Mouse (Mus musculus) forebrain, embryonic 15.5 days (tissue): ENCODE data around the gene Bbof1. TPM values are rescaled to one million over a fixed set of nuclear protein-coding genes. Genes with fewer than 3 reads are reported as not detected.

Source experiments
- ATAC-seq: fragments of 200-750 bp; cut with Nextera tagmentation; replicated peaks from 2 replicates; pipeline ENCODE4 v1.8.0; 2017; ENCODE audit warnings: mild to moderate bottlenecking, moderate TSS enrichment, moderate library complexity
- H3K27ac ChIP-seq: fragments of 300-500 bp; sonication (generic); replicated peaks from 2 replicates; pipeline ENCODE4 v1.5.1; 2015; ENCODE audit warnings: mild to moderate bottlenecking, inconsistent platforms
- H3K27me3 ChIP-seq: fragments of 300-500 bp; sonication (generic); 2 replicates; pipeline ENCODE4 v1.6.1; 2015; ENCODE audit warnings: inconsistent platforms
- H3K36me3 ChIP-seq: fragments of 300-500 bp; sonication (generic); 2 replicates; pipeline ENCODE4 v1.6.1; 2015; ENCODE audit warnings: mild to moderate bottlenecking, inconsistent platforms
- H3K4me1 ChIP-seq: fragments of 300-500 bp; sonication (generic); 2 replicates; pipeline ENCODE4 v1.6.1; 2015; ENCODE audit warnings: inconsistent platforms
- H3K4me2 ChIP-seq: fragments of 300-500 bp; sonication (generic); replicated peaks from 2 replicates; pipeline ENCODE4 v1.6.1; 2015; ENCODE audit warnings: mild to moderate bottlenecking, inconsistent platforms
- H3K4me3 ChIP-seq: fragments of 300-500 bp; sonication (generic); 2 replicates; pipeline ENCODE4 v1.5.1; 2015; ENCODE audit warnings: mild to moderate bottlenecking, inconsistent platforms
- H3K9ac ChIP-seq: fragments of 300-500 bp; sonication (generic); replicated peaks from 2 replicates; pipeline ENCODE4 v1.6.1; 2015; ENCODE audit warnings: mild to moderate bottlenecking, inconsistent platforms
- H3K9me3 ChIP-seq: fragments of 300-500 bp; sonication (generic); 2 replicates; pipeline ENCODE4 v1.6.1; 2016; ENCODE audit warnings: inconsistent platforms
- WGBS: fragments of 180-500 bp; shearing (Covaris S2); methylation state at CpG from one replicate; pipeline ENCODE4 v1.1.7; 2015; ENCODE audit warnings: mixed read lengths; 5-methylcytosine and 5-hydroxymethylcytosine counted together
- polyA plus RNA-seq: library from polyadenylated mRNA; unstranded; fragments of >200 nt; fragmentation: Nextera tagmentation; extraction: Ambion mirVana; gene quantifications from 2 replicates; pipeline ENCODE4 v1.2.1, GENCODE M21; 2015

Bbof1 gene
- polyA plus RNA-seq, 1 experiment from 2014 or later, result 3.2 TPM

- peak overlapping the region; percentile 90 for H3K4me2 ChIP-seq
- no peak for ATAC-seq
Measured at GRCm38 (mm10) chr12:84450351-84450717, 41.5 kb downstream of the Bbof1 start.

GRCm38 (mm10) chr12:84450718-84451646 lies 42.1 kb downstream of the Bbof1 start, which contains the start of the genes Aldh6a1 and Lin52:
Gene Aldh6a1, minus strand, starts transcription at chr12:84451004.
Gene Lin52, plus strand, starts transcription at chr12:84451422.
- H3K4me1 ChIP-seq, result peaks cover 24% of the 10 kb centered on the region
- H3K9me3 ChIP-seq, result no peaks in the 10 kb centered on the region
- H3K36me3 ChIP-seq, result no peaks in the 10 kb centered on the region
- H3K4me2 ChIP-seq, result peak within 1 kb of the TSS; percentile 90
- WGBS, result under 1% methylated on average over 49 of the region's 49 CpGs
- ATAC-seq, result peak; percentile 98
- peaks cover 7% of the 10 kb centered on the region; the same call in 1 of the 2 replicates for H3K27me3 ChIP-seq
- H3K9ac ChIP-seq, result peak within 1 kb of the TSS; percentile 58
- H3K27ac ChIP-seq, result peak within 1 kb of the TSS; percentile 67
- peak within 1 kb of the TSS; percentile 53 for H3K4me3 ChIP-seq

More at GRCm38 (mm10) chr12:84450351-84450717, 41.5 kb downstream of the Bbof1 start:
- peaks cover 24% of the 10 kb centered on the region for H3K4me1 ChIP-seq
- peak overlapping the region; percentile 58 for H3K9ac ChIP-seq
- peak overlapping the region; percentile 65 for H3K27ac ChIP-seq
- no peaks in the 10 kb centered on the region for H3K9me3 ChIP-seq
- H3K36me3 ChIP-seq, result no peaks in the 10 kb centered on the region
- peak overlapping the region; percentile 53 for H3K4me3 ChIP-seq
- H3K27me3 ChIP-seq, result peaks cover 7% of the 10 kb centered on the region; the same call in 1 of the 2 replicates
- under 1% methylated on average over 6 of the region's 6 CpGs for WGBS

- peak overlapping the region; percentile 53 for H3K4me3 ChIP-seq
- no peaks in the 10 kb centered on the region for H3K9me3 ChIP-seq
- H3K36me3 ChIP-seq, result 0 out of 2 replicates have a peak, but pooled peaks cover 1% of the 10 kb centered on the region
- H3K4me2 ChIP-seq, result peak overlapping the region; percentile 90
- ATAC-seq, result no peak
- H3K4me1 ChIP-seq, result peaks cover 24% of the 10 kb centered on the region
- peak overlapping the region; percentile 67 for H3K27ac ChIP-seq
- 0 out of 2 replicates have a peak, but pooled peaks cover 5% of the 10 kb centered on the region for H3K27me3 ChIP-seq
- H3K9ac ChIP-seq, result peak overlapping the region; percentile 52
- 2% methylated on average over 11 of the region's 11 CpGs for WGBS
Measured at GRCm38 (mm10) chr12:84451801-84452200, 42.9 kb downstream of the Bbof1 start.

- Histone ChIP-seq H3K4me3 (no peak overlapping the region), H3K9me3 (no peaks in the 10 kb centered on the region), H3K4me1 (peaks cover 13% of the 10 kb centered on the region), H3K4me2 (no peak overlapping the region), H3K27me3 (no peaks in the 10 kb centered on the region), H3K27ac (no peak overlapping the region), H3K36me3 (peaks cover 29% of the 10 kb centered on the region), H3K9ac (no peak overlapping the region)
- no peak for ATAC-seq
- 92% methylated on average over 3 of the region's 3 CpGs for WGBS
Measured at GRCm38 (mm10) chr12:84456911-84457310, 48.0 kb downstream of the Bbof1 start.

GRCm38 (mm10) chr12:84459845-84460244 lies 51.0 kb downstream of the Bbof1 start:
- H3K27me3 ChIP-seq, result no peaks in the 10 kb centered on the region
- 50% methylated on average over 1 of the region's 1 CpGs for WGBS
- H3K36me3 ChIP-seq, result peaks cover 51% of the 10 kb centered on the region
- H3K9ac ChIP-seq, result no peak overlapping the region
- no peak for ATAC-seq
- H3K4me1 ChIP-seq, result no peaks in the 10 kb centered on the region
- H3K9me3 ChIP-seq, result no peaks in the 10 kb centered on the region
- no peak overlapping the region for H3K4me2 ChIP-seq
- no peak overlapping the region for H3K27ac ChIP-seq
- no peak overlapping the region for H3K4me3 ChIP-seq

GRCm38 (mm10) chr12:84461416-84461815 lies 52.5 kb downstream of the Bbof1 start:
- WGBS, result 95% methylated on average over 5 of the region's 5 CpGs
- no peak for ATAC-seq
- peaks cover 53% of the 10 kb centered on the region for H3K36me3 ChIP-seq
- H3K27ac ChIP-seq, result no peak overlapping the region
- H3K9ac ChIP-seq, result no peak overlapping the region
- no peak overlapping the region for H3K4me2 ChIP-seq
- H3K4me3 ChIP-seq, result no peak overlapping the region
- no peaks in the 10 kb centered on the region for H3K9me3 ChIP-seq
- no peaks in the 10 kb centered on the region for H3K27me3 ChIP-seq
- no peaks in the 10 kb centered on the region for H3K4me1 ChIP-seq

GRCm38 (mm10) chr12:84462856-84463255 lies 54.0 kb downstream of the Bbof1 start:
- ATAC-seq, result no peak
- H3K27me3 ChIP-seq, result no peaks in the 10 kb centered on the region
- H3K27ac ChIP-seq, result no peak overlapping the region
- WGBS, result 76% methylated on average over 3 of the region's 3 CpGs
- H3K9ac ChIP-seq, result no peak overlapping the region
- H3K4me3 ChIP-seq, result no peak overlapping the region
- H3K4me2 ChIP-seq, result no peak overlapping the region
- H3K36me3 ChIP-seq, result peaks cover 46% of the 10 kb centered on the region
- H3K4me1 ChIP-seq, result no peaks in the 10 kb centered on the region
- H3K9me3 ChIP-seq, result no peaks in the 10 kb centered on the region

GRCm38 (mm10) chr12:84468701-84469100 lies 59.8 kb downstream of the Bbof1 start:
- Histone ChIP-seq H3K27ac (no peak overlapping the region), H3K36me3 (peaks cover 11% of the 10 kb centered on the region), H3K27me3 (no peaks in the 10 kb centered on the region)

GRCm38 (mm10) chr12:84478937-84479336 lies 70.1 kb downstream of the Bbof1 start:
- no peak overlapping the region for H3K4me3 ChIP-seq
- H3K4me1 ChIP-seq, result no peaks in the 10 kb centered on the region
- no peaks in the 10 kb centered on the region for H3K27me3 ChIP-seq
- no peak for ATAC-seq
- H3K9ac ChIP-seq, result no peak overlapping the region
- H3K27ac ChIP-seq, result no peak overlapping the region
- H3K36me3 ChIP-seq, result peaks cover 3% of the 10 kb centered on the region; the same call in 1 of the 2 replicates
- H3K9me3 ChIP-seq, result no peaks in the 10 kb centered on the region
- 94% methylated on average over 7 of the region's 7 CpGs for WGBS
- no peak overlapping the region for H3K4me2 ChIP-seq

More at GRCm38 (mm10) chr12:84468701-84469100, 59.8 kb downstream of the Bbof1 start:
- no peaks in the 10 kb centered on the region for H3K9me3 ChIP-seq
- no peak overlapping the region for H3K9ac ChIP-seq
- no peak for ATAC-seq
- no peaks in the 10 kb centered on the region for H3K4me1 ChIP-seq
- H3K4me2 ChIP-seq, result no peak overlapping the region
- no peak overlapping the region for H3K4me3 ChIP-seq
- WGBS, result 0% methylated on average over 1 of the region's 1 CpGs

GRCm38 (mm10) chr12:84481251-84481650 lies 72.4 kb downstream of the Bbof1 start:
- Histone ChIP-seq H3K9me3 (no peaks in the 10 kb centered on the region), H3K36me3 (peaks cover 3% of the 10 kb centered on the region; the same call in 1 of the 2 replicates), H3K9ac (no peak overlapping the region), H3K27ac (no peak overlapping the region), H3K4me2 (no peak overlapping the region), H3K27me3 (no peaks in the 10 kb centered on the region), H3K4me1 (no peaks in the 10 kb centered on the region), H3K4me3 (no peak overlapping the region)
- ATAC-seq, result no peak
- 76% methylated on average over 2 of the region's 2 CpGs for WGBS

- Histone ChIP-seq H3K36me3 (peaks cover 3% of the 10 kb centered on the region; the same call in 1 of the 2 replicates), H3K4me2 (no peak overlapping the region), H3K4me1 (peaks cover 6% of the 10 kb centered on the region), H3K9me3 (no peaks in the 10 kb centered on the region), H3K9ac (no peak overlapping the region), H3K4me3 (no peak overlapping the region), H3K27ac (no peak overlapping the region), H3K27me3 (no peaks in the 10 kb centered on the region)
- 95% methylated on average over 14 of the region's 14 CpGs for WGBS
- no peak for ATAC-seq
Measured at GRCm38 (mm10) chr12:84482778-84483585, 74.1 kb downstream of the Bbof1 start.
